Mouse (Mus musculus) layer of hippocampus, adult 18-20 months (tissue): ENCODE measurements around the gene Usp5. TPM values are rescaled to one million over a fixed set of nuclear protein-coding genes. Genes with fewer than 3 reads are reported as not detected.
A peak's percentile ranks its signal among the peaks of the same experiment; 100 is the strongest.

ENCODE experiments used
- DNase-seq, 2 experiments: peaks; one replicate each; pipeline ENCODE4 v3.0.0; 2022; ENCODE audit warnings: low spot score in 2 of 2
- total RNA-seq, 2 experiments: library from RNA; stranded (reverse); gene quantifications; 2 replicates each; pipeline ENCODE4 v1.2.3; 2021

The Usp5 gene
- total RNA-seq, 2 experiments from 2014 or later: 182 to 185 TPM

- DNase-seq: no peak
These were observed 41.6 kb downstream of the Usp5 start for GRCm38 (mm10) chr6:124787722-124788121.

DNA sequence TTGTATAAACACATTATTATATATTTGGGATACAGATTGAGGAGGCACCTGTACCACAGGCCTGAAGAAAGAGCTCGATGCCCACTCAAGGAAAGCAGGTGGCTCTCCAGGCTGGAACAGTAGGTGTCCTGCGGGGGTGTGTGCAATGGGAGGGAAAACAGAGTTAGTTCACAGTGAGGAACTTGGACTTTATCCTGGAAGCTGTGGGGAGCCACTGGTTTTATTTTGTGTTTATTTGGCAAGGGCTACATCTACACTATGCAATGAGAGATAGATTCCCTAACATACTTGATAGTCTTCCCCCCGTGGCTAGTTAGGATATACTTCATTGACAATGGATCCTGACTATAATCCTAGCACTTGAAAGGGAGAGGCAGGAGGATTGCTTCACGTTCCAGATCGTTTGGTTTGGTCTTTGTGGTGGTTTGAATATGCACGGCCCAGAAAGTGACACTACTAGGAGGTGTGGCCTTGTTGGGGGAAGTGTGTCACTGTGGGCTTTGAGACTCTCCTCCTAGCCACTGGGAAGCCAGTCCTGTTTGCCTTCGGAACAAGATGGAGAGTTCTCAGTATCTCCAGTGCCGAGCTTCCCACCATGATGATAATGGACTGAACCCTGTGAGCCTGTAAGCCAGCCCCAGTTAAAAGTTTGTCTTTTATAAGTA, 42.4 kb downstream of the Usp5 start:
- no peak for DNase-seq

- DNase-seq: no peak
These were observed 46.8 kb downstream of the Usp5 start for GRCm38 (mm10) chr6:124782436-124782835.

- no peak for DNase-seq
These were observed 48.4 kb downstream of the Usp5 start for GRCm38 (mm10) chr6:124780917-124781316.

DNA sequence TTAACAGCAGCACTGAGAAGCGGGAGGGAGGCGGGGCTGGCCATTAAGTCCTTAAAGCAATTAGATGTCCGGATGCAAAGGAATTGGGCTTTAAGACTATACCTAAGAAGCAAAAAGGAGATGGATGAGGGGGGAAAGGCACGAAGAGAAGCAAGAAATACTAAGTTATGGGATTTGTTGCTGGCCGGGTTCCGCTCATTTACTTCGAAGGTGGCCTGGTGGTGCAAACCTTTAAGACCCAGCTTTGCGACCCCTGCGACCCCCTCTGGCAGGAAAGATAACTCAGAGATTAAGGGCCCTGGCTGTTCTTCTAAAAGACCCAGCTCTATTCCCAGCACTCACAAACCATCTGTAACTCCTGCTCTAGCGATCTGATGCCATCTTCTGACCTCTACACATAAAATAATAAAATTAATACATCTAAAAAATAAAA, 49.3 kb downstream of the Usp5 start:
- no peak for DNase-seq

DNA sequence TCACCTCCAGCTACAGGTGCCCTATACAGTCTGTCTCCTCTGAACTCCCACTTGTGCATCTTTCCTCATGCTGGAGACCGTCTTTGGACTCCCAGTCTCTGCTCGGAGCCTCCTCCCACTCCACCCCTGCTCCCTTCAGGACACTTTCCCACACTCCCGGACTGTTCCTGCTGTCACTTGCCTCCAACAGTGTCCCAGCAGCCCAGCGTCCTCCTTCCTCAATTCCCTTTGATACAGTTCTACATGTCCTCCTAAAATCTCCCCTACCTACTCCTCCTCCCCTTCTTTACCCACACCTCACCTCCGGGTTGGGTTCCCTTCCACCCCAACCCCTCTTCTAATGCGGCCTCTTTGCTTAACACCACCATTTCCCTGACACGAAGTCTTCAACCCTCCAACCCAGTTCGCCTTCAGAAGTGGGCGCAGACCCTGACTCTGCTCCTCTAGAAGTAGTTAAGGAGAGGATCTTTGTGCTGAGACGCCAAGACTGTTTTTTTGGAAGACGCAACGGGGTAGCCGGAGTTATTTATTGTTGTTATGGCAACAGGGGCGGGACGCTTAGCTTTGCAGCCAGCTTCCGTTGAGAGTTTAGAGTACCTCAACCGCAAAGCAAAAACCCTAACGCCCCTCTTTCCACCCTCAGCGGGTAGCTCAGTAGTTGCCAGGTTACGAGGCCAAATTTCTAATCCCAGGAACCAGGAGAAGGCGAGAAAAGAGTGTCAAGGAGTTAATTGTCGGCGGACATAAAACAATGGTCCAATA, 49.9 kb downstream of the Usp5 start, which contains the start of gene Lrrc23:
Gene Lrrc23 (minus strand): TSS at position 506 of the 762 bp plus-strand sequence.
- DNase-seq: peak in 1 of 2 experiments; percentile 47

DNA sequence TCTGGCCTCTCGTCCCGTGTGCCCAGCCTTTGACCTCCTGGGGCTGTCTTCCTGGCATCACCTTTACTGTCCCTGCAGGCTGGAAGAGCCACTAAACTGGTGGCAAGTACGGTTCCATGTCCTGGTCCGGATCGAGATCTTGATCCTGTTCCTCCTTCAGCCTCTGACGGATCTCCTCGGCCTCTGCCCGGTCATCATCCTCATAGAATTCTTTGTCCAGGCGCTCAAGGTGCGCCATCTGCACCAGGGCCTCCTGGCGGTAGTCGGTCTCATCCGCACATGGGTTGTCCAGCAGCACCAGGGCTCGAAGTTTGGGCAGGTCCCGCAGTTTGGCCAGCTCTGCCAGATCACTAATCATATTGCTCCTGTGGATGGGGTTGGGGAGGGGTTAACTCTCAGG, 58.8 kb downstream of the Usp5 start:
- no peak for DNase-seq

- no peak for DNase-seq
These were observed 59.3 kb downstream of the Usp5 start for GRCm38 (mm10) chr6:124770013-124770412.

GRCm38 (mm10) chr6:124769101-124769765, 60.1 kb downstream of the Usp5 start, which contains the start of gene Eno2:
Gene Eno2, minus strand, starts transcription at chr6:124769673.
- DNase-seq: peak in 1 of 2 experiments; percentile 84

DNA sequence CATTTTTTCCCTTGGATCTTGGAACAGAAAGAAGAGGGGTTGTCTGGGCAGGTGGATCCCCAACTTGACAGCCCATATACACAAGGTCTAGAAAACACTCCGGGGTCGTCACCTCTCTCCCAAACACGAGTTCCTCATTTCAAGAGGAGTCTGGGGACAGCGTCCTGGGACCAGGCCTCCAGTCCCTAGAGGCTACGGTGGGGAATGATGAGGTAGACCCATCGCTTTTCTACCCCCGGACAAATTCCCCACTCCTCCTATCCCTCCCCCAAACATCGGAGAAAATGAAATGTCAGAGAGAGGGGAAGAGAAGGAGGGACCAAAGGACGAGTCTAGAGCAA, 60.6 kb downstream of the Usp5 start:
- DNase-seq: no peak

DNA sequence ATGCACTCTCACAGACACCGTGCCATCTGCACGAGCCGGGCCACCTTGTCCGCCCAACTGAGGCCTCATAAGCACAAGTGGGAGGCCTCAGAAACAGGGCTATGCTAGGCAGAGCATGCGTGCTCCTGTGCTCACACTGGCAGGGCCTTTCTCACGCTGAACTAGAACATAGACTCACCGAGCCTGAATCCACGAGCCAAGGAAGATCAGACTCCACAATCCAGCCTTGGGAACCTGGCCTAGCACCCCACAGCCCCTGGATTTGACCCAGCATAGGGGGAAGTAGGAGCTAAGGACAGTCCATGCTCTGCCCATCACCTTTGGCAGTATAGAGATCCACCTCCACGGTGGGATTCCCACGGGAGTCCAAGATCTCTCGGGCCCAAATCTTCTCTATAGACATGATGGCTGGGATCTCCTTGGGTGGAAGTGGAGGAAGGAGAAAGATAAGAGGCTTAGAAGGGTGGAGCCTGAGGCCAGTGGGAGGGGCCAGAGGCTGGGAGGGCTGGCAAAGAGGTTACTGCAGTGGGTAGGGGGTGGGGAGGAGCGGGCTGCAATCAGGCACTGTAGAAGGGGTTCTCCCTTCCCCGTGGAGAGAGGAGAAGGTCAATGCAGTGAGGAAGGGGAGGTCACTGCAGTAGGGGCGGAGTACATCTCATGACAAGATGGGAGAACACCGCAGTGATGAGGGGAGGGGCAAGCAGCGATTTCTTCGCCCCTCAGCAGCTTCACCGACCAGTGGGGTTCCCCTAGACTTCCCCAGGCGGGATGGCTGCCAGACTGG, 61.2 kb downstream of the Usp5 start:
- DNase-seq: peak in 1 of 2 experiments; percentile 62

DNA sequence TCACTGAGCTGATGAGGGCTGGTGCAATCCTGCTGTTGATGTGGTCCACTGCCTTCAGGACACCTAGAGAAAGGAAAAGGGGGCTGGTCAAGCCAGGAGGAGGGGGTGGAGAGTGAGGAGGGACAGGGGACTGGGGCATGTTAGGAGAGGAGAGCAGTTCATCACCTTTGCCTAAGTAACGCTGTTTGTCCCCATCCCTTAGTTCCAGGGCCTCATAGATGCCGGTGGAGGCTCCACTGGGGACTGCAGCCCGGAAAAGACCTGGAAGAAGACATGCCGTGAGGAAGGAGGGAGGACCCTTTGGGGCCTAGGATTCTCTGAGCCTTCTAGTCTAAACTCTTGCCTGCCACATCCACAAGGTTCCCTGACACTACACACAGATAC, 61.8 kb downstream of the Usp5 start:
- DNase-seq: no peak

- no peak for DNase-seq
These were observed 63.3 kb downstream of the Usp5 start for GRCm38 (mm10) chr6:124765951-124766350.

Other genes starting within 250 kb of the Usp5 start
- under 1 TPM; 0.40 to 0.41 TPM for gene C1s2, start 193.4 kb downstream of the Usp5 start, total RNA-seq
- 10 to 100 TPM; 25.2 to 29.2 TPM for gene Lpcat3, start 166.5 kb downstream of the Usp5 start, total RNA-seq
- 10 to 100 TPM; 52.6 to 58.2 TPM for gene Emg1, start 117.3 kb downstream of the Usp5 start, total RNA-seq
- 100 to 1,000 TPM; 115 to 123 TPM for gene Phb2, start 117.1 kb downstream of the Usp5 start, total RNA-seq
- gene Ptpn6, start 90.8 kb downstream of the Usp5 start, total RNA-seq: 1 to 10 TPM; 4.1 to 4.6 TPM
- 100 to 1,000 TPM; 358 to 368 TPM for gene Grcc10, start 88.1 kb downstream of the Usp5 start, total RNA-seq
- gene Gm45234, start 73.5 kb downstream of the Usp5 start, total RNA-seq: not detected
- gene Atn1, start 73.0 kb downstream of the Usp5 start, total RNA-seq: 100 to 1,000 TPM; 161 to 181 TPM
- 1,000 to 10,000 TPM; 1,059 TPM for gene Eno2, start 59.8 kb downstream of the Usp5 start, total RNA-seq
- 1 to 10 TPM; 2.7 to 4.7 TPM for gene Lrrc23, start 49.8 kb downstream of the Usp5 start, total RNA-seq
- gene Spsb2, start 20.8 kb downstream of the Usp5 start, total RNA-seq: 1 to 10 TPM; 4.5 to 5.1 TPM
- 100 to 1,000 TPM; 796 to 825 TPM for gene Tpi1, start 15.2 kb downstream of the Usp5 start, total RNA-seq
- under 1 TPM; 0.52 to 0.53 TPM for gene Cdca3, start 63 bp upstream of the Usp5 start, total RNA-seq
- not detected for gene Gnb3, start 10.8 kb upstream of the Usp5 start, total RNA-seq
- 10 to 100 TPM; 29.5 to 30.9 TPM for gene P3h3, start 28.3 kb upstream of the Usp5 start, total RNA-seq
- 100 to 1,000 TPM; 183 to 187 TPM for gene Gpr162, start 34.5 kb upstream of the Usp5 start, total RNA-seq
- gene Cd4, start 58.7 kb upstream of the Usp5 start, total RNA-seq: under 1 TPM in 1 of 2 experiments, not detected in 1; 0.25 TPM
- gene Lag3, start 82.2 kb upstream of the Usp5 start, total RNA-seq: 1 to 10 TPM; 2.6 to 3.6 TPM
- 1,000 to 10,000 TPM; 1,033 to 1,052 TPM for gene Ptms, start 90.6 kb upstream of the Usp5 start, total RNA-seq
- gene Mlf2, start 101.9 kb upstream of the Usp5 start, total RNA-seq: 100 to 1,000 TPM; 631 to 670 TPM
- 100 to 1,000 TPM; 154 to 161 TPM for gene Cops7a, start 136.1 kb upstream of the Usp5 start, total RNA-seq
- gene Pianp, start 167.2 kb upstream of the Usp5 start, total RNA-seq: 100 to 1,000 TPM; 168 to 191 TPM
- gene Zfp384, start 179.7 kb upstream of the Usp5 start, total RNA-seq: 10 to 100 TPM; 43.1 to 44.9 TPM
- 10 to 100 TPM; 54.1 to 54.6 TPM for gene Ing4, start 210.3 kb upstream of the Usp5 start, total RNA-seq
- gene Acrbp, start 220.2 kb upstream of the Usp5 start, total RNA-seq: 10 to 100 TPM; 15.7 to 17.7 TPM
- under 1 TPM; 0.56 to 0.87 TPM for gene Lpar5, start 238.4 kb upstream of the Usp5 start, total RNA-seq